Mouse (Mus musculus) B cell, adult 2 months (primary cell): ENCODE data around the gene Mzt1.

Source experiments
- DNase-seq, 2 experiments: peaks; one replicate each; pipeline ENCODE4 v3.0.0; 2022

The Mzt1 gene

GRCm38 (mm10) chr14:99010920-99011313 lies 35.0 kb downstream of the Mzt1 start:
- DNase-seq: no peak

- no peak for DNase-seq
Observed at GRCm38 (mm10) chr14:99010224-99010919, 35.6 kb downstream of the Mzt1 start.

GRCm38 (mm10) chr14:98994218-98994617 lies 51.7 kb downstream of the Mzt1 start, which contains the start of gene Rpl36a-ps1:
Rpl36a-ps1 (minus strand) TSS chr14:98994318.
- DNase-seq: no peak

- DNase-seq: no peak
Observed at GRCm38 (mm10) chr14:98992482-98992881, 53.5 kb downstream of the Mzt1 start.

- no peak for DNase-seq
Observed at GRCm38 (mm10) chr14:98990636-98991035, 55.3 kb downstream of the Mzt1 start.

GRCm38 (mm10) chr14:98989818-98990217 lies 56.1 kb downstream of the Mzt1 start:
- DNase-seq: no peak
